Mouse (Mus musculus) myocyte (in vitro differentiated cells): ENCODE data around the gene Aadat. TPM values are rescaled to one million over a fixed set of nuclear protein-coding genes. Genes with fewer than 3 reads are reported as not detected.
A peak's percentile ranks its signal among the peaks of the same experiment; 100 is the strongest.

ENCODE experiments used
- H3K27me3 ChIP-seq: one replicate; pipeline ENCODE4 v1.6.1; 2011; ENCODE audit not compliant: control insufficient read depth, insufficient read depth, insufficient read length
- H3K36me3 ChIP-seq: one replicate; pipeline ENCODE4 v1.6.1; 2011; ENCODE audit not compliant: control insufficient read depth, insufficient read depth
- H3K4me2 ChIP-seq: one replicate; pipeline ENCODE4 v1.6.1; 2011; ENCODE audit warnings: low read depth, control low read depth
- H3K4me3 ChIP-seq: one replicate; pipeline ENCODE4 v1.5.1; 2011; ENCODE audit warnings: mild to moderate bottlenecking, control low read depth, moderate library complexity
- H3K79me2 ChIP-seq: one replicate; pipeline ENCODE4 v1.6.1; 2011; ENCODE audit not compliant: control insufficient read depth, insufficient read depth
- H3ac ChIP-seq: one replicate; pipeline ENCODE4 v1.6.1; 2011; ENCODE audit not compliant: control insufficient read depth, insufficient read length
- CEBPB ChIP-seq: IDR thresholded peaks from 2 replicates; pipeline ENCODE4 v1.6.1; 2011; ENCODE audit warnings: mild to moderate bottlenecking, moderate library complexity; ENCODE audit not compliant: poor library complexity, insufficient read depth, severe bottlenecking
- E2F4 ChIP-seq: IDR thresholded peaks from one replicate; pipeline ENCODE4 v1.6.1; 2011; ENCODE audit warnings: mild to moderate bottlenecking, control low read depth, moderate library complexity; ENCODE audit not compliant: insufficient read depth
- MAX ChIP-seq: IDR thresholded peaks from one replicate; pipeline ENCODE4 v1.6.1; 2011; ENCODE audit warnings: low read depth, mild to moderate bottlenecking, control low read depth
- MYOD1 ChIP-seq, 3 experiments: IDR thresholded peaks; one replicate each; pipeline ENCODE4 v1.6.1; 2011; ENCODE audit warnings: control low read depth in 2 of 3, low read depth in 2 of 3, mild to moderate bottlenecking in 2 of 3, moderate library complexity in 1 of 3; ENCODE audit not compliant: insufficient read length in 2 of 3, control insufficient read depth in 1 of 3
- MYOG ChIP-seq, 3 experiments: IDR thresholded peaks; one replicate each; pipeline ENCODE4 v1.6.1; 2011; ENCODE audit warnings: control low read depth in 2 of 3, low read depth in 2 of 3, mild to moderate bottlenecking in 2 of 3; ENCODE audit not compliant: insufficient read length in 2 of 3, control insufficient read depth in 1 of 3, insufficient read depth in 1 of 3
- POLR2A ChIP-seq: IDR thresholded peaks from one replicate; pipeline ENCODE4 v1.6.1; 2011; ENCODE audit warnings: low read depth, mild to moderate bottlenecking, control low read depth, moderate library complexity; ENCODE audit not compliant: insufficient read length
- POLR2AphosphoS2 ChIP-seq: IDR thresholded peaks from one replicate; pipeline ENCODE4 v1.6.1; 2011; ENCODE audit warnings: low read depth, control low read depth; ENCODE audit not compliant: insufficient read length
- REST ChIP-seq: IDR thresholded peaks from one replicate; pipeline ENCODE4 v1.6.1; 2011; ENCODE audit warnings: mild to moderate bottlenecking, control low read depth, moderate library complexity; ENCODE audit not compliant: insufficient read depth, insufficient read length
- SRF ChIP-seq: IDR thresholded peaks from one replicate; pipeline ENCODE4 v1.6.1; 2011; ENCODE audit warnings: low read depth; ENCODE audit not compliant: control insufficient read depth, insufficient read length
- TCF12 ChIP-seq: IDR thresholded peaks from one replicate; pipeline ENCODE4 v1.6.1; 2011; ENCODE audit warnings: mild to moderate bottlenecking, control low read depth; ENCODE audit not compliant: poor library complexity, insufficient read depth, severe bottlenecking
- TCF3 ChIP-seq: IDR thresholded peaks from one replicate; pipeline ENCODE4 v1.6.1; 2011; ENCODE audit warnings: low read depth, control low read depth; ENCODE audit not compliant: insufficient read length
- USF1 ChIP-seq: IDR thresholded peaks from one replicate; pipeline ENCODE4 v1.6.1; 2011; ENCODE audit warnings: low read depth, mild to moderate bottlenecking, control low read depth, moderate library complexity
- polyA plus RNA-seq: library from polyadenylated mRNA; unstranded; fragments of >200 nt; fragmentation: generic; extraction: Trizol; gene quantifications from one replicate; pipeline ENCODE4 v1.2.1, GENCODE M21; 2012; ENCODE audit warnings: missing spikeins

Aadat gene
- 0.04 TPM for polyA plus RNA-seq

DNA sequence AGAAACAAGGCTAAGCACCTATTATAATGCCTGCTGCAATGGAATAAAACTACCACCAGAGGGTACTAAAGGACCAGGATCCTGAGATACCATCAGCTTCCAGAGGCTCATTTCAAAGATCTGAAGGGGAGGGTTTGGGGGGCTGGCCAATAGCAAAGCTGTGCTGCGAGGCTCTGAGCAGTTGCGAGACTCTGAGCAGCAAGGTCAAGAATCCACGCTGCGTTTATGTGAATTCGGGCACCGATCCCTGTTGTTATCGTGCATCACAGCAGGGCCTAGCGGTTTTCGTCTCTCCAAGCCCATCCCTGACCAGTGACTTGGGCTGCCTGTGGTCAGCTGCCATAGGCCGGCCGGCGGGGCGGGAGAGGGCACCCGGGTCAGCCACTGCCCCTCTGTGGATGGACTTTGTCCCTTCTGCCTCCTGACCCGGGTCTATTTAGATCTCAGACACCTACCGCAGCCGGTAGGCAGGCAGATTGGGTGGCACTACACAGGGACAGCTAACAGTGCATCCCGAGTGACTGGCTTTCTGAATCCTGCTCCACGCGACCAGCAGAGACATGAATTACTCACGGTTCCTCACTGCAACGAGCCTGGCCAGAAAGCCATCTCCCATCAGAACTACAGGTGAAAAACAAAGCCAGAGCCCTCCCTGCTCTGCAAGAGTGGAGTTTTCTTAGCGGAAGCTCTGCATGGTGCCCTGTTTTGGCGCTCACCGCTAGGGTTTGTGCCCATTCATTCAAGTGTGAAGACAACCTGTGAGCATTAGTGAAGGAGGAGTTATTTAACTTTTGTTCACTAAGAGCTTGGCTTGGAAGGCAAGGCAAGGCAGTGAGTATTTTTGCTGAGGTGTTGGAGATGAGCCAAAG, at the start of gene Aadat:
Aadat (plus strand) TSS at position 280 of the 869 bp plus-strand sequence.
- H3K4me3 ChIP-seq = peak within 1 kb of the TSS; percentile 17
- H3K36me3 ChIP-seq = no peaks in the 10 kb centered on the region
- no peak within 1 kb of the TSS for H3ac ChIP-seq
- H3K4me2 ChIP-seq = peak within 1 kb of the TSS; percentile 92
- no peaks in the 10 kb centered on the region for H3K27me3 ChIP-seq
- no peaks in the 10 kb centered on the region for H3K79me2 ChIP-seq
- TF ChIP-seq USF1 (no peak), TCF12 (no peak), REST (no peak), MYOD1 (IDR thresholded peaks at IDR 0.05; ENCODE audit: control insufficient read depth in 1 of 3, insufficient read length in 2 of 3, low read depth in 2 of 3) (no peak), CEBPB (no peak), POLR2AphosphoS2 (no peak), MYOG (IDR thresholded peaks at IDR 0.05; ENCODE audit: control insufficient read depth in 1 of 3, insufficient read depth in 1 of 3, insufficient read length in 2 of 3, low read depth in 2 of 3) (no peak), TCF3 (no peak), POLR2A (no peak), SRF (no peak), MAX (no peak), E2F4 (no peak)

DNA sequence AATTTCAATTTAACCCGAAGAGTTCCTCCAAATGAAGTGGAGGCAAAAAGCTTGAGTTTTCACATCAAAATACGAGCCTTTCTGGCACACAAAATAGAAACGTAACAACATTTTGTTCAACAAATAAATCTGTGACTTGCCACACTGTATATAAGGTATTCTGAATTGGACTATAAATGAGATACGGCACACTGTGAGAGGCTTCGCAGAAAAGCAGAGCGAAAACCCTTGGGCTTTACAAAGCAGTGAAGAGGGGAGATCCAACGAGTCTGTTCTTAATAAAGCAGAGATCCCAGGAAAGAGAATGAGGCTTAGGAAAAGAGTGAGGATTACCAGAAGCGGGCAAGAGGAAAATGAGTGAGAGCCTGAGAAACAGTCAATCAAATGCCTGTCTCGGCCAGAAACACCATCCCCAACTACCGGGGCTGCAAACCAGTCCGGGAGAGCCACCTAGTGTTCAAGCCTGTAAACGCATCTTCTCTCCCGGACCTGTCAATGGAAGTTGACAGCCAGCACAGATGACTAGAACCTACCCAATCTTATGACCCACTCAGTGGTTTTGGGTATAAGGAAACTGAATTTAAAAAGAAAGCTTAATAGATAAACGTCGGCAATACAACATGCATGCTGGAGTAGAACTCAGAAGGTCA, 38.9 kb upstream of the Aadat start:
- Histone ChIP-seq H3K4me2 (peak overlapping the region; percentile 36), H3K79me2 (no peaks in the 10 kb centered on the region), H3ac (no peak overlapping the region), H3K36me3 (no peaks in the 10 kb centered on the region), H3K27me3 (no peaks in the 10 kb centered on the region), H3K4me3 (no peak overlapping the region)
- TF ChIP-seq MYOD1 (IDR thresholded peaks at IDR 0.05; ENCODE audit: control insufficient read depth in 1 of 3, insufficient read length in 2 of 3, low read depth in 2 of 3) (peak in 1 of 3 experiments; percentile 53), REST (no peak)

- Histone ChIP-seq H3K4me3 (no peak overlapping the region), H3K27me3 (no peaks in the 10 kb centered on the region), H3K4me2 (no peak overlapping the region), H3ac (no peak overlapping the region), H3K36me3 (no peaks in the 10 kb centered on the region), H3K79me2 (no peaks in the 10 kb centered on the region)
- TF ChIP-seq MAX (no peak), POLR2A (no peak), E2F4 (no peak), SRF (no peak), TCF12 (no peak), USF1 (no peak), MYOG (IDR thresholded peaks at IDR 0.05; ENCODE audit: control insufficient read depth in 1 of 3, insufficient read depth in 1 of 3, insufficient read length in 2 of 3, low read depth in 2 of 3) (no peak), TCF3 (no peak), POLR2AphosphoS2 (no peak), REST (no peak), MYOD1 (IDR thresholded peaks at IDR 0.05; ENCODE audit: control insufficient read depth in 1 of 3, insufficient read length in 2 of 3, low read depth in 2 of 3) (no peak), CEBPB (no peak)
These were observed 15.6 kb upstream of the Aadat start for GRCm38 (mm10) chr8:60490147-60490546.

GRCm38 (mm10) chr8:60491871-60492270, 13.9 kb upstream of the Aadat start:
- Histone ChIP-seq H3ac (no peak overlapping the region), H3K36me3 (no peaks in the 10 kb centered on the region), H3K4me3 (no peak overlapping the region), H3K79me2 (no peaks in the 10 kb centered on the region), H3K27me3 (no peaks in the 10 kb centered on the region), H3K4me2 (no peak overlapping the region)
- TF ChIP-seq REST (no peak), TCF3 (no peak), USF1 (no peak), MYOG (IDR thresholded peaks at IDR 0.05; ENCODE audit: control insufficient read depth in 1 of 3, insufficient read depth in 1 of 3, insufficient read length in 2 of 3, low read depth in 2 of 3) (no peak), POLR2A (no peak), E2F4 (no peak), TCF12 (no peak), SRF (no peak), CEBPB (no peak), POLR2AphosphoS2 (no peak)
